Mouse (Mus musculus): Measurements from ENCODE around the gene Wdr73.

DNA sequence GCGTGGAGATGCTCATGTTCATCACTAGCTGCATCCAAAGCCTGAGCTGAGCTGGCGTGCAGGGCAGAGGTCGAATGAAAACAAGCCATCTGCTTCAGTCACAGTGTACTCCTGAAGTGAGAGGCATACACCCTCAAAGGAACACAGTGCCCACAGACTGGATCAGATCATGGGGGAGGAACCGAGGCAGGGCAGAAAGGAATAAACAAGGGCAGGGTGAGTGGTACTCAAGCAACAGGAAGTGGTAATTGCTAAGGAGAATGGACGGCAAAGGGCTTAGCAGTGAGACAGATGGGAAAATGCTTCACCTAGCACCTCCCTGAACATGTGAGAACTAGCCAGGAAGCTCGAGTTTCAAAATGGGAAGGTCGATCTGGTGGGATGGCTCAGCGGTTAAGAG lies 11.4 kb upstream of the Wdr73 start:
- TF ChIP-seq CTCF (IDR thresholded peaks at IDR 0.05; ENCODE audit: low read depth, low read length) (no peak), POLR2A (IDR thresholded peaks at IDR 0.05; ENCODE audit: borderline replicate concordance, low read depth, low read length) (no peak)

Measured in bone marrow macrophage, adult 2 months (primary cell).